In the genomic region with DNA sequence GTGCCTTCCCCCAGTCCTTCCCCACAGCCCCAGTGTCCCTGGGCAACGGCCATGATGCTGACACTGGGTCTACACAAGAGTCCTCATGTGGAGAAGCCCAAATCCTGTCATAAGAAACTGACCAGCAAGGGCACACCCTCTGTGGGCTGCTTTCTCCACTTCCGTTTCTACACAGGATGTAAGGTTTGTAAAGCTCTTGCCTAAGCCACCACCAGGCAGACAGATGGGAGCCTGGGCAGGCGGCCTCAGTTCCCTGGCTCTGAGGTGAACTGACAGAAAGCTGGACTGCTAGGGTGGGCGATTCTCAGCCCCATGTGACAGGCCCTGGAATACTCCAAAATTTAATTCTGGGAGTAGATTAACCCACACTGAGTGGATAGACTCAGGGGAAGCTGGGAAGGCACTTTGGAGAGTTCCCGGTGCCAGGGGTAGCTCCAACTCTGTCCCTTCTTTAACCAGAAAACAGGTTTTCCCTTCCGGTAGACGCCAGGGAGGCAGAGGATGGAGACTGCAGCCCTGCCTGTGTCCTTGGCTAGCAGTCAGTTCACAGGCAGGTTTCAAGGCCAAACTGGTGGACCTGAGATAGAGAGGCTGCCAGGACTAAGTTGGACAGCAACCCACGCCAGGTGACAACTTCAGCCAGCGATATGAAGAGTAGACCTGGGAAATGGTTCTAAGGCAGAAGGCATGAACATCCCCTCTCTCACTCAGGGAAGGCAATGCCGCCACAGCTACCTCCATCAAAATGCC, we compare ENCODE assay signal across 19 mouse cellular contexts. TPM values are rescaled to one million over a fixed set of nuclear protein-coding genes. Genes with fewer than 3 reads are reported as not detected.
A peak's percentile ranks its signal among the peaks of the same experiment; 100 is the strongest.
DNase-seq lines count a peak whose midpoint lies in the region; ATAC-seq lines count a peak whose summit lies in the region.
"Had no signal": no experiment of that assay in that cellular context is flagged by ENCODE, and none has a peak within 500 bp of the region (broad histone marks: within the 10 kb centered on the region; RNA-seq: fewer than 3 reads in every experiment).

No protein-coding gene starts in this region.

- H3K36me3 ChIP-seq in liver, embryonic 11.5 days (ENCODE audit: control insufficient read depth, insufficient read depth, low read length) = no peaks in the 10 kb centered on the region
- no peaks in the 10 kb centered on the region for H3K36me3 ChIP-seq in hindbrain, embryonic 10.5 days
- H3K36me3 ChIP-seq in kidney, embryonic 15.5 days = no peaks in the 10 kb centered on the region
- H3K36me3 ChIP-seq: heart, embryonic 13.5 days; limb, embryonic 12.5 days; midbrain, embryonic 15.5 days had no signal

- H3K27ac ChIP-seq in liver, embryonic 11.5 days (ENCODE audit: low read depth, low read length) = no peak overlapping the region
- no peak overlapping the region for H3K27ac ChIP-seq in hindbrain, embryonic 10.5 days
- no peak overlapping the region for H3K27ac ChIP-seq in kidney, embryonic 15.5 days
- H3K27ac ChIP-seq: heart, embryonic 13.5 days; layer of hippocampus, adult 2 months; left cerebral cortex, adult 2 months; limb, embryonic 12.5 days; midbrain, embryonic 15.5 days; neural tube, embryonic 13.5 days had no signal

- no peak overlapping the region for H3K4me3 ChIP-seq in liver, embryonic 11.5 days (ENCODE audit: low read depth, low read length)
- H3K4me3 ChIP-seq in hindbrain, embryonic 10.5 days = no peak overlapping the region
- H3K4me3 ChIP-seq in kidney, embryonic 15.5 days (replicated peaks) = no peak overlapping the region
- H3K4me3 ChIP-seq: heart, embryonic 13.5 days; layer of hippocampus, adult 2 months; left cerebral cortex, adult 2 months; limb, embryonic 12.5 days; midbrain, embryonic 15.5 days; neural tube, embryonic 13.5 days had no signal

- no peaks in the 10 kb centered on the region; the same call in 1 of the 2 replicates for H3K4me1 ChIP-seq in liver, embryonic 11.5 days (replicated peaks; ENCODE audit: control insufficient read depth, insufficient read depth, low read length)
- H3K4me1 ChIP-seq in hindbrain, embryonic 10.5 days (replicated peaks) = no peaks in the 10 kb centered on the region
- H3K4me1 ChIP-seq in kidney, embryonic 15.5 days = no peaks in the 10 kb centered on the region
- H3K4me1 ChIP-seq: heart, embryonic 13.5 days; limb, embryonic 12.5 days; midbrain, embryonic 15.5 days; neural tube, embryonic 13.5 days had no signal

- no peaks in the 10 kb centered on the region for H3K9me3 ChIP-seq in liver, embryonic 11.5 days (ENCODE audit: control insufficient read depth, low read length)
- no peaks in the 10 kb centered on the region for H3K9me3 ChIP-seq in hindbrain, embryonic 10.5 days
- no peaks in the 10 kb centered on the region for H3K9me3 ChIP-seq in kidney, embryonic 15.5 days (replicated peaks)
- H3K9me3 ChIP-seq: heart, embryonic 13.5 days; midbrain, embryonic 15.5 days had no signal

- no peak overlapping the region for H3K9ac ChIP-seq in liver, embryonic 11.5 days (ENCODE audit: low read depth, low read length)
- no peak overlapping the region for H3K9ac ChIP-seq in kidney, embryonic 15.5 days
- H3K9ac ChIP-seq: heart, embryonic 13.5 days; limb, embryonic 12.5 days; midbrain, embryonic 15.5 days; neural tube, embryonic 13.5 days had no signal

- no peak overlapping the region for H3K4me2 ChIP-seq in liver, embryonic 11.5 days
- H3K4me2 ChIP-seq in kidney, embryonic 15.5 days = no peak overlapping the region
- H3K4me2 ChIP-seq: heart, embryonic 13.5 days; limb, embryonic 12.5 days; midbrain, embryonic 15.5 days; neural tube, embryonic 13.5 days had no signal

- DNase-seq in liver = peak; percentile 11
- no peak for DNase-seq in liver, embryonic 11.5 days (ENCODE audit: low spot score)
- DNase-seq in brain, adult 2 months (ENCODE audit: low read depth, low spot score) = peak; percentile 78
- DNase-seq in naive thymus-derived CD4-positive, alpha-beta T cell, adult 2 months (ENCODE audit: low read depth) = peak; percentile 33
- no peak for DNase-seq in kidney, adult 9 months
- DNase-seq in hindbrain, embryonic 10.5 days (ENCODE audit: low spot score) = no peak
- DNase-seq: B cell, adult 2 months; heart, postnatal 4 days; retina, postnatal 1 day; thymus, postnatal 14 days had no signal

- peaks cover 5% of the 10 kb centered on the region; the same call in 1 of the 2 replicates for H3K27me3 ChIP-seq in liver, embryonic 11.5 days (replicated peaks; ENCODE audit: control insufficient read depth, insufficient read depth, low read length)
- H3K27me3 ChIP-seq in hindbrain, embryonic 10.5 days (ENCODE audit: insufficient read depth, poor library complexity, severe bottlenecking) = peaks cover 14% of the 10 kb centered on the region; the same call in 1 of the 2 replicates
- H3K27me3 ChIP-seq in kidney, embryonic 15.5 days = no peaks in the 10 kb centered on the region
- H3K27me3 ChIP-seq: limb, embryonic 12.5 days; midbrain, embryonic 15.5 days had no signal

- WGBS in liver, embryonic 11.5 days = 65% methylated on average over 10 of the region's 10 CpGs
- WGBS in hindbrain, embryonic 10.5 days = 77% methylated on average over 10 of the region's 10 CpGs
- WGBS in kidney, embryonic 15.5 days = 76% methylated on average over 10 of the region's 10 CpGs

- no peak for ATAC-seq in liver, embryonic 11.5 days (replicated peaks; ENCODE audit: low FRiP score)
- peak; percentile 94 for ATAC-seq in granulocyte monocyte progenitor cell, adult 5-6 weeks (replicated peaks; ENCODE audit: poor library complexity, severe bottlenecking)
- ATAC-seq in kidney, embryonic 15.5 days (replicated peaks; ENCODE audit: low FRiP score) = no peak
- ATAC-seq: inflammation-experienced regulatory T-cells, adult 6 months; midbrain, embryonic 15.5 days had no signal

RNA-seq across cellular contexts. Expression of gene Rab3d, which starts 8.3 kb away (rescaled TPM):
- 5.7 and 7.3 TPM in 2 replicates for polyA plus RNA-seq in liver, embryonic 11.5 days (2014; fragmentation: Nextera tagmentation; extraction: Ambion mirVana)
- 22.5 and 33.1 TPM in 2 replicates for total RNA-seq in granulocyte monocyte progenitor cell, adult 5-6 weeks (2014; fragmentation: Nextera tagmentation)
- total RNA-seq in granulocyte monocyte progenitor cell, adult 5-6 weeks (2017) = 44.0 and 51.7 TPM in 2 replicates
- 8.9 and 10.9 TPM in 2 replicates for polyA plus RNA-seq in hindbrain, embryonic 10.5 days (2016; fragmentation: Nextera tagmentation; extraction: Ambion mirVana)
- polyA plus RNA-seq in kidney, embryonic 15.5 days (2015; fragmentation: Nextera tagmentation; extraction: Ambion mirVana) = 11.0 and 11.3 TPM in 2 replicates

RNA-seq across cellular contexts. Expression of gene Ccdc159, which starts 17.6 kb away (rescaled TPM):
- 2.2 and 2.9 TPM in 2 replicates for polyA plus RNA-seq in liver, embryonic 11.5 days (2014; fragmentation: Nextera tagmentation; extraction: Ambion mirVana)
- not detected in 2 replicates for total RNA-seq in granulocyte monocyte progenitor cell, adult 5-6 weeks (2014; fragmentation: Nextera tagmentation)
- 0.69 TPM in 1 of 2 replicates, not detected in the other for total RNA-seq in granulocyte monocyte progenitor cell, adult 5-6 weeks (2017)
- polyA plus RNA-seq in hindbrain, embryonic 10.5 days (2016; fragmentation: Nextera tagmentation; extraction: Ambion mirVana) = 4.2 and 5.1 TPM in 2 replicates
- 5.5 and 5.9 TPM in 2 replicates for polyA plus RNA-seq in kidney, embryonic 15.5 days (2015; fragmentation: Nextera tagmentation; extraction: Ambion mirVana)
- polyA plus RNA-seq: inflammation-experienced regulatory T-cells, adult 6 months had no signal

RNA-seq across cellular contexts. Expression of gene Tmem205, which starts 17.7 kb away (rescaled TPM):
- 45.0 and 51.0 TPM in 2 replicates for polyA plus RNA-seq in liver, embryonic 11.5 days (2014; fragmentation: Nextera tagmentation; extraction: Ambion mirVana)
- 40.4 and 75.8 TPM in 2 replicates for total RNA-seq in granulocyte monocyte progenitor cell, adult 5-6 weeks (2014; fragmentation: Nextera tagmentation)
- total RNA-seq in granulocyte monocyte progenitor cell, adult 5-6 weeks (2017) = 21.1 and 33.3 TPM in 2 replicates
- 39.1 and 46.1 TPM in 2 replicates for polyA plus RNA-seq in hindbrain, embryonic 10.5 days (2016; fragmentation: Nextera tagmentation; extraction: Ambion mirVana)
- 59.2 and 61.0 TPM in 2 replicates for polyA plus RNA-seq in kidney, embryonic 15.5 days (2015; fragmentation: Nextera tagmentation; extraction: Ambion mirVana)

RNA-seq across cellular contexts. Expression of gene Plppr2, which starts 27.2 kb away (rescaled TPM):
- polyA plus RNA-seq in liver, embryonic 11.5 days (2014; fragmentation: Nextera tagmentation; extraction: Ambion mirVana) = 6.1 and 7.2 TPM in 2 replicates
- 0.58 and 1.4 TPM in 2 replicates for total RNA-seq in granulocyte monocyte progenitor cell, adult 5-6 weeks (2014; fragmentation: Nextera tagmentation)
- not detected in 2 replicates for total RNA-seq in granulocyte monocyte progenitor cell, adult 5-6 weeks (2017)
- polyA plus RNA-seq in hindbrain, embryonic 10.5 days (2016; fragmentation: Nextera tagmentation; extraction: Ambion mirVana) = 15.6 and 30.6 TPM in 2 replicates
- 7.9 and 11.3 TPM in 2 replicates for polyA plus RNA-seq in kidney, embryonic 15.5 days (2015; fragmentation: Nextera tagmentation; extraction: Ambion mirVana)

RNA-seq across cellular contexts. Expression of gene Swsap1, which starts 45.9 kb away (rescaled TPM):
- 9.8 and 11.9 TPM in 2 replicates for polyA plus RNA-seq in liver, embryonic 11.5 days (2014; fragmentation: Nextera tagmentation; extraction: Ambion mirVana)
- total RNA-seq in granulocyte monocyte progenitor cell, adult 5-6 weeks (2014; fragmentation: Nextera tagmentation) = 7.8 and 9.9 TPM in 2 replicates
- 7.6 and 8.2 TPM in 2 replicates for total RNA-seq in granulocyte monocyte progenitor cell, adult 5-6 weeks (2017)
- 7.1 and 9.3 TPM in 2 replicates for polyA plus RNA-seq in hindbrain, embryonic 10.5 days (2016; fragmentation: Nextera tagmentation; extraction: Ambion mirVana)
- 7.9 and 12.6 TPM in 2 replicates for polyA plus RNA-seq in kidney, embryonic 15.5 days (2015; fragmentation: Nextera tagmentation; extraction: Ambion mirVana)

Comparison
In these comparisons a context has a peak if more than half of its experiments do, and no peak if none do; other contexts are left out.
1. DNase-seq: peak in liver (single experiment), brain, adult 2 months (single experiment) and naive thymus-derived CD4-positive, alpha-beta T cell, adult 2 months (single experiment); none in liver, embryonic 11.5 days (single experiment), kidney, adult 9 months (single experiment) and hindbrain, embryonic 10.5 days (single experiment).